Mouse (Mus musculus): ENCODE results near the gene 1700123L14Rik.
"Not testable (repeated sequence)": the region's sequence is repeated elsewhere in the genome, so short reads cannot be mapped to it uniquely, and the experiment has no call there.

1700123L14Rik gene

DNA sequence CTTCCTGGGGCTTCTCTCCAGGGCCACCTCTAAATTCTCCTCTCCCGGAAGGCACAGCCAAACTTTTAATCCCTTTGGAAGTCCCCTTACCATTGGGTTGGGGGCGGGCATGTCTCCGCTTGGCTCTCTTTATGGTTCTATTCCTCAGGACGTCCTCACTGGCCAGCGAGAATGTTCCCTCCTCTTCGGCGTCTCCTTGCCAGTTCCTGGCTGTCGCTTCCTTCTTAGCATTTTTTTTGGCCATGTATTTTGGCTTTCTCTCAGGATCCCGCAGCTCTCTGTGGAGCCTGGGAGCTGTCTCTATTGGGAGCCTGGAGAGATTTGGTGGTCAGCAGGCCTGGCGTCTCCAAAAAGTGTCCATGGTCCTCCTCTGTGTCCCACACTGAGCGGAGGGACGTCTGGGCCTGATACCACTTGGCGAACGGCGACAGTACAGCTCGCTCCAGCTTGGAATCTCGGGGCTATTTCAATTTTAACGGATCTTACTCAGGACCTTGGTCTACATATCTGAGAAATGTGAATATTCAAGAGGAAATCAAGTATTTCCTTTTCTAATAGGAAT, at the start of gene 1700123L14Rik:
Gene 1700123L14Rik, minus strand, starts transcription at position 426 of the 562 bp plus-strand sequence.
- DNase-seq (ENCODE audit: low read depth), result no peak

GRCm38 (mm10) chr6:96205395-96205794, 39.4 kb upstream of the 1700123L14Rik start:
- DNase-seq (ENCODE audit: low read depth), result no peak

DNA sequence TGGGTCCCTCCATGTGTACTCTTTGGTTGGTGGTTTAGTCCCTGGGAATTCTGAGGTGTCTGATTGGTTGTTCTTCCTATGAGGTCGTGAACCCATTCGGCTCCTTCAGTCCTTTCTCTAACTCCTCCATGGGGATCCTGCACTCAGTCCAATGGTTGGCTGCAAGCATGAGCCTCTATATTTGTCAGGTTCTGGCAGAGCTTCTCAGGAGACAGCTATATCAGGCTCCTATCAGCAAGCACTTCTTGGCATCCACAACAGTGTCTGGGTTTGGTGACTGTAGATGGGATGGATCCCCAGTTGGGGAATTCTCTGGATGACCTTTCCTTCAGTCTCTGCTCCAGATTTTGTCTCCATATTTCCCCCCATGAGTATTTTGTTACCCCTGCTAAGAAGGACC, 32.9 kb upstream of the 1700123L14Rik start:
- DNase-seq (ENCODE audit: low read depth), result not testable (repeated sequence)

DNA sequence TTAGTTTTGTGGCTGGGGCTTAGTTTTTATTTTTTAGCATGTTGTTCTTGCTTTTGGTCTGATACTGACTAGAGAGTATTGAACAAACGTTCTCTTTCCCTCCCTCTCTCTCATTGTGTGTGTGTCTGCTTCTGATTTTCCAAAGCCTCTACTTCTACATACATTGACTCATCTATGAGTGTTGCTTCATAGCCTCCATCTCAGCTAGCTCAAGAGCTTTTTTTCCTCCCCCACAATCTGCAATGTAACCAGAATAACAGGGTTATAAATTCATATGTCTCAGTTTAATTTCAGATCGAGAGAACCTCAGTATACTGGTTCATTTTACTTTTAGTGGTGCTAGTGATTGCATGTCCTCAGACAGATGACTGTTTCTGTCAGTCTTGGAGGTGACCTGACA, 20.5 kb upstream of the 1700123L14Rik start:
- peak; percentile 62 for DNase-seq (ENCODE audit: low read depth)

DNA sequence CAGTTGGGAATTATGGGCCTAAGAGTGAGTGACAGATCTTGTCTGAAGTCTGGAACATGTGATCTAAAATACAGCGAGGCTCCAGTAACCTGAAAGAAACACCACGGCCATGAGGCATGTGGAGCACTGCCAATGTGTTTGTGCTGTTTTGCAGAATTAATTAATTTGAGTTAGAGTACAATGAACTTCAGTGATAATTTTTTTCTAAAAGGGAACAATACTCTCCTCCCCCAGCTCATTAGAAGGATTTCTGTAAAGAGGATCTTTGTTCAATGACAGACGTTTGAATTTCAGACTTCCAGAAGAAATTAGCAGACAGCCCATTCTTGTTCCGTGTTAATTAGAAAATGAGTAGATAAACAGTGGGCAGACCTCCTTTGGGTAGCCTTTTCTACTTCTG, 17.3 kb upstream of the 1700123L14Rik start:
- no peak for DNase-seq (ENCODE audit: low read depth)

- no peak for DNase-seq (ENCODE audit: low read depth)
Measured at GRCm38 (mm10) chr6:96178530-96178929, 12.5 kb upstream of the 1700123L14Rik start.

DNA sequence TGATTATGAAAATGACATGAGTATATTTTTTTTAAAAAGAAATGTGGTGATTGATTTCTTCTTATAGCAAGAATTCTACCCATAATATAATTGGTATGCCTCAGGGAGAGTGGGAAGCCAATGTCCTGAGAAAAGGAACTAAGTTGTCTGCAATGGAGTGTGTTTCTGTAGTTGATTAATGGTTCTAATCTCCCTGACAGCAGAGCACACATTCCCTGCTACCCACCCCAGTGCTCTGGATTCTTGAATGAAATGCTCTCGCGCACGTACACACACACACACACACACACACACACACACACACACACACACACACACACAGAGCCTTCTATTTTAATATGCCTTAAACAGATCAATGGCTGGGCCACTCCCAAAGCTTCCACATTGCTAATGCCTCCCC, 7.6 kb upstream of the 1700123L14Rik start:
- no peak for DNase-seq (ENCODE audit: low read depth)

GRCm38 (mm10) chr6:96167031-96167430, 988 bp upstream of the 1700123L14Rik start:
- peak; percentile 56 for DNase-seq (ENCODE audit: low read depth)

DNA sequence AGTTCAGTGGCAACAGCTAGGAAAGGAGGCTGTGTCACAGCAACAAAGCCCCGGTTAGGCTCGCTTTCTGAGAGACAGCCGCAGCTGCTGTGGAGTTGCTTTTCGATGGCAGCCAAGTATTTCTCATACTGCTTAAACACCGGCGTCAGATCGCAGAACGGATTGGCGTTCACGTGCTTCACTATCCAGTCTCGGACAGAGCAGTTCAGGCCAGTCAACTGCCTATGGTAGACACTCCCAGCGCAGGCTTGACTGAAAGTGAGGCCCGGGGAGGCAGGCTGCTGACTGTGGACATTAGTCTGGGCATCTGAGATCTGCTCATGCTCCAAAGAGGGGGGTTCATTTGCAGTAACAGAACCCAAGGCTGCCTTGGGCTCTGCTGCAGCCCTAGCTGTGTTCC, 640 bp downstream of the 1700123L14Rik start:
- no peak for DNase-seq (ENCODE audit: low read depth)

GRCm38 (mm10) chr6:96143326-96143725, 22.7 kb downstream of the 1700123L14Rik start:
- no peak for DNase-seq (ENCODE audit: low read depth)

DNA sequence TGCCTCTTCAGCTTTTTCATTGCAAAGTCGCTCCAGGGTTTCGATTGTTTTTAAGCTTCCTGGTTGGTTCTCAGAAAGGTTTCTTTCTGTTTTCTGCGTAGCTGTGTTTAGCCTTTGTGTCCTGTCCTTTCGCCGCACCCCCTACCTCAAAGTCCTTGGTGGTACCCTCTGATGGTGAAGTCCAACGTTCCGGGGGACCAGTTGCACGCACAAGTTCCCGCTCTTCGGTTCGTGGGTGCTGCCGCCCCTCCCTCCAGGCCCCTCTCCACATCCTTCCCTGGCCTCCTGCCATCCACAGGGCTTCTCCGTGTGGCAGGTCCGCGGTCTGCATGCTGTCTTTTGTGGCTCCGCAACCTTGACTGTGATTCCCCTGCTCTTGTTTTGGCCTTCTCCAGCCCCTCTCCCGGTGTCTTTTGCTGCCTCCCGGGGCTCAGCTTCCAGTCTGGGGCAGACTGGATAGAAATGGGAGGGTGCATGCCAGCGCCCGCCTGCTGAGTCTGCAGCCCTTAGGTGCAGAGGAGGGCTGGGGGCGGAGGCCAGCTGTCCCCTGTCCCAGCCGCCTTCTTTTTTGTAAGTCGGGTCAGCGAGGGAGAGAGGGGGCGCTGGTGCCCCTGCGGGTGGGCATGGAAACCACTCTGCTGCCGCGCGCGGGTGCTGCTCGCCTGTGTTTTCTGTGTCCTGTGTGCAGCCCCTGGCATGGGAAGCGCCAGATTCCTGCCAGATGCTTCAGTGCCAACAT, 49.3 kb downstream of the 1700123L14Rik start:
- peak; percentile 75 for DNase-seq (ENCODE audit: low read depth)

DNA sequence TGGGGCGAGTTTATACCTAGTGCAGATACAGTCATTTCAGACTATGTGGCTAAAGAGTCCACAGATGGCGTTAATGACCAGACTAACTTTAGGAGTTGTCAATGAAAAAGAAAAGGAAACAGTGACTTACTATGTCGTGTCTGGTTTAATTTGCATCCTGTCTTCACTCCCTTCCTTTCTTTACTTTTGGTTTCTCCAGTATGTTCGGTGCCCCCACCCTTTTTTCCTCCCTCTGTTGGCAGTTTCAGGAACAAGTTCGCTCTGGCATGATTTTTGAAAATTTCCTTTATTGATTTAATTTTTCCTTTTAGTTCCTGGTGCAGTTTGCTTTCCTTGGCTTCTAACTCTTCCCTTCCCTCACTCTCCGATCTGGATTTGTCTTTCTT, 49.9 kb downstream of the 1700123L14Rik start:
- peak; percentile 75 for DNase-seq (ENCODE audit: low read depth)
